Mouse (Mus musculus): ENCODE measurements around the gene Gm47959.

DNA sequence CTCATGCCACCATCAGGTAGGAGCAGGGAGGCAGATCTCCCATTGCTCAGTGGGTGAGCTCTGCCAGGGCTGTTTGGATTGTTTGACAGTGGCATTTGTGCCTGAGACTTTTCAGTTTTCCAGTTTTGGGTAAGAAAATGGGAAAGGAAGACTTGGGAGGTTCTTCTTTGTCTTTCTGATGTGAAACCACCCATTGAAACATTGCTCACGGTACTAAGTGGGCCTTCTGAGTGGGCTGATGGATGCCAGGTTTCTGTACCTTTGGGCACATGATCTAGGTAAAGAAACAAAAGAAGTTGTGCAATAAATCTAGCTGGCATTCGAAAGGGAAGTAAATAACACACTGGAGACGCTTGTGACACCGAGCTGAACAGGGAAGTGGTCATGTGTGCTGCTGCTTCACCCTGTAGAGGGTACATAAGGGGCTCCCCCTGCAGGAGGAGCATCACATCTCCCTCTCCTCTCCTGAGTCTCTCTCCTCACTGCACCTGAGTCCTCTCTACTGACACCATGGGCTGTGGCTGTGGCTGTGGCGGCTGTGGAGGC lies 44.6 kb downstream of the Gm47959 start, which contains the start of gene Gm47969:
- TF ChIP-seq CTCF (IDR thresholded peaks at IDR 0.05; ENCODE audit: extremely low read depth, insufficient read length, insufficient replicate concordance, low read depth, low read length) (no peak), POLR2A (IDR thresholded peaks at IDR 0.05; ENCODE audit: low read depth, low read length) (no peak)

Data from small intestine, adult 2 months (tissue).